Mouse (Mus musculus) hindbrain, embryonic 15.5 days (tissue): ENCODE data around the gene Jpt1. TPM values are rescaled to one million over a fixed set of nuclear protein-coding genes. Genes with fewer than 3 reads are reported as not detected.
"Not testable (repeated sequence)": the region's sequence is repeated elsewhere in the genome, so short reads cannot be mapped to it uniquely, and the experiment has no call there.

Experiments
- ATAC-seq: fragments of 200-750 bp; cut with Nextera tagmentation; 2 replicates; pipeline ENCODE4 v1.8.0; 2017; ENCODE audit warnings: low read depth, moderate number of reproducible peaks, moderate TSS enrichment; ENCODE audit not compliant: low FRiP score
- H3K27ac ChIP-seq: fragments of 300-500 bp; sonication (generic); replicated peaks from 2 replicates; pipeline ENCODE4 v1.5.1; 2015; ENCODE audit warnings: mild to moderate bottlenecking, inconsistent platforms
- H3K27me3 ChIP-seq: fragments of 300-500 bp; sonication (generic); 2 replicates; pipeline ENCODE4 v1.6.1; 2015; ENCODE audit warnings: control low read depth, inconsistent platforms
- H3K36me3 ChIP-seq: fragments of 300-500 bp; sonication (generic); 2 replicates; pipeline ENCODE4 v1.6.1; 2015; ENCODE audit warnings: control low read depth, inconsistent platforms
- H3K4me1 ChIP-seq: fragments of 300-500 bp; sonication (generic); replicated peaks from 2 replicates; pipeline ENCODE4 v1.6.1; 2015; ENCODE audit warnings: control low read depth, inconsistent platforms
- H3K4me2 ChIP-seq: fragments of 300-500 bp; sonication (generic); 2 replicates; pipeline ENCODE4 v1.6.1; 2015; ENCODE audit warnings: moderate library complexity, mild to moderate bottlenecking, inconsistent platforms
- H3K4me3 ChIP-seq: fragments of 300-500 bp; sonication (generic); 2 replicates; pipeline ENCODE4 v1.5.1; 2015; ENCODE audit warnings: mild to moderate bottlenecking, inconsistent platforms
- H3K9ac ChIP-seq: fragments of 300-500 bp; sonication (generic); 2 replicates; pipeline ENCODE4 v1.6.1; 2015; ENCODE audit warnings: inconsistent platforms
- H3K9me3 ChIP-seq: fragments of 300-500 bp; sonication (generic); 2 replicates; pipeline ENCODE4 v1.6.1; 2016; ENCODE audit warnings: control low read depth, inconsistent platforms
- WGBS: fragments of 180-500 bp; shearing (Covaris S2); methylation state at CpG from one replicate; pipeline ENCODE4 v1.1.7; 2015; 5-methylcytosine and 5-hydroxymethylcytosine counted together
- polyA plus RNA-seq: library from polyadenylated mRNA; unstranded; fragments of >200 nt; fragmentation: Nextera tagmentation; extraction: Ambion mirVana; gene quantifications from 2 replicates; pipeline ENCODE4 v1.2.1, GENCODE M21; 2015

Gene Jpt1
- polyA plus RNA-seq, 1 experiment from 2014 or later, result 1,399 TPM

- no peak for ATAC-seq
- Histone ChIP-seq H3K27ac (no peak overlapping the region), H3K27me3 (no peaks in the 10 kb centered on the region), H3K4me2 (no peak overlapping the region), H3K9ac (no peak overlapping the region), H3K4me1 (no peaks in the 10 kb centered on the region), H3K4me3 (no peak overlapping the region), H3K9me3 (no peaks in the 10 kb centered on the region), H3K36me3 (peaks cover 2% of the 10 kb centered on the region; the same call in 1 of the 2 replicates)
- 18% methylated on average over 6 of the region's 6 CpGs for WGBS
Observed at GRCm38 (mm10) chr11:115483726-115484125, 30.5 kb downstream of the Jpt1 start.

- 66% methylated on average over 11 of the region's 11 CpGs for WGBS
- Histone ChIP-seq H3K9me3 (no peaks in the 10 kb centered on the region), H3K4me2 (no peak overlapping the region), H3K27ac (no peak overlapping the region), H3K9ac (no peak overlapping the region), H3K27me3 (no peaks in the 10 kb centered on the region), H3K4me3 (no peak overlapping the region), H3K4me1 (no peaks in the 10 kb centered on the region), H3K36me3 (no peaks in the 10 kb centered on the region)
- ATAC-seq, result no peak
Observed at GRCm38 (mm10) chr11:115483278-115483677, 30.9 kb downstream of the Jpt1 start.

GRCm38 (mm10) chr11:115481553-115482259, 32.5 kb downstream of the Jpt1 start:
- Histone ChIP-seq H3K27ac (no peak overlapping the region), H3K27me3 (no peaks in the 10 kb centered on the region), H3K4me1 (peaks cover 8% of the 10 kb centered on the region), H3K4me3 (no peak overlapping the region), H3K36me3 (no peaks in the 10 kb centered on the region), H3K9ac (no peak overlapping the region), H3K4me2 (no peak overlapping the region), H3K9me3 (no peaks in the 10 kb centered on the region)
- WGBS, result 86% methylated on average over 6 of the region's 6 CpGs
- ATAC-seq, result no peak

- H3K4me3 ChIP-seq, result no peak overlapping the region
- ATAC-seq, result no peak
- no peak overlapping the region for H3K4me2 ChIP-seq
- no peak overlapping the region for H3K9ac ChIP-seq
- 88% methylated on average over 9 of the region's 9 CpGs for WGBS
- H3K9me3 ChIP-seq, result no peaks in the 10 kb centered on the region
- no peaks in the 10 kb centered on the region for H3K27me3 ChIP-seq
- no peak overlapping the region for H3K27ac ChIP-seq
- H3K36me3 ChIP-seq, result no peaks in the 10 kb centered on the region
- H3K4me1 ChIP-seq, result peaks cover 29% of the 10 kb centered on the region
Observed at GRCm38 (mm10) chr11:115478296-115478938, 35.8 kb downstream of the Jpt1 start.

GRCm38 (mm10) chr11:115477388-115477787, 36.8 kb downstream of the Jpt1 start:
- Histone ChIP-seq H3K4me1 (peaks cover 31% of the 10 kb centered on the region), H3K4me2 (peak overlapping the region; percentile 93; the same call in 1 of the 2 replicates), H3K9ac (0 out of 2 replicates have a peak overlapping the region, but pooled peaks have one; percentile 19)
- not testable (repeated sequence) for H3K36me3 ChIP-seq, H3K9me3 ChIP-seq, H3K27ac ChIP-seq, H3K4me3 ChIP-seq, H3K27me3 ChIP-seq, ATAC-seq
- WGBS, result 87% methylated on average over 7 of the region's 7 CpGs

- 86% methylated on average over 4 of the region's 4 CpGs for WGBS
- peak overlapping the region; percentile 19; the same call in 1 of the 2 replicates for H3K9ac ChIP-seq
Observed at GRCm38 (mm10) chr11:115476630-115477029, 37.6 kb downstream of the Jpt1 start.

GRCm38 (mm10) chr11:115475758-115476237, 38.4 kb downstream of the Jpt1 start:
- peak overlapping the region; percentile 81 for H3K9ac ChIP-seq
- H3K4me3 ChIP-seq, result peak overlapping the region; percentile 89
- peaks cover 31% of the 10 kb centered on the region for H3K4me1 ChIP-seq
- H3K27ac ChIP-seq, result peak overlapping the region; percentile 88
- WGBS, result 6% methylated on average over 28 of the region's 28 CpGs
- no peaks in the 10 kb centered on the region for H3K36me3 ChIP-seq
- H3K9me3 ChIP-seq, result no peaks in the 10 kb centered on the region
- no peaks in the 10 kb centered on the region for H3K27me3 ChIP-seq
- peak overlapping the region; percentile 93 for H3K4me2 ChIP-seq
- peak; percentile 66; the same call in 1 of the 2 replicates for ATAC-seq

More at GRCm38 (mm10) chr11:115476630-115477029, 37.6 kb downstream of the Jpt1 start:
- H3K4me1 ChIP-seq, result peaks cover 31% of the 10 kb centered on the region
- H3K4me2 ChIP-seq, result peak overlapping the region; percentile 93
- H3K4me3 ChIP-seq, result peak overlapping the region; percentile 89; the same call in 1 of the 2 replicates
- H3K9me3 ChIP-seq, ATAC-seq, H3K36me3 ChIP-seq, H3K27me3 ChIP-seq, H3K27ac ChIP-seq: not testable (repeated sequence)

GRCm38 (mm10) chr11:115475025-115475757, 39.0 kb downstream of the Jpt1 start, which contains the start of gene Armc7:
Armc7 (plus strand) TSS chr11:115475667.
- no peaks in the 10 kb centered on the region for H3K27me3 ChIP-seq

GRCm38 (mm10) chr11:115473626-115474275, 40.4 kb downstream of the Jpt1 start:
- peaks cover 31% of the 10 kb centered on the region for H3K4me1 ChIP-seq
- peak overlapping the region; percentile 88 for H3K27ac ChIP-seq
- H3K27me3 ChIP-seq, result no peaks in the 10 kb centered on the region
- no peaks in the 10 kb centered on the region for H3K36me3 ChIP-seq
- no peaks in the 10 kb centered on the region for H3K9me3 ChIP-seq
- 20% methylated on average over 15 of the region's 15 CpGs for WGBS
- no peak overlapping the region; the same call in 1 of the 2 replicates for H3K9ac ChIP-seq
- peak overlapping the region; percentile 20; the same call in 1 of the 2 replicates for H3K4me2 ChIP-seq
- H3K4me3 ChIP-seq, result no peak overlapping the region
- ATAC-seq, result no peak

More at GRCm38 (mm10) chr11:115475025-115475757, 39.0 kb downstream of the Jpt1 start, which contains the start of gene Armc7:
- no peaks in the 10 kb centered on the region for H3K9me3 ChIP-seq
- peak within 1 kb of the TSS; percentile 81 for H3K9ac ChIP-seq
- H3K4me1 ChIP-seq, result peaks cover 31% of the 10 kb centered on the region
- H3K4me3 ChIP-seq, result peak within 1 kb of the TSS; percentile 89
- 2% methylated on average over 26 of the region's 26 CpGs for WGBS
- ATAC-seq, result peak; percentile 97
- peak within 1 kb of the TSS; percentile 88 for H3K27ac ChIP-seq
- no peaks in the 10 kb centered on the region for H3K36me3 ChIP-seq
- peak within 1 kb of the TSS; percentile 93 for H3K4me2 ChIP-seq

GRCm38 (mm10) chr11:115472183-115472582, 42.0 kb downstream of the Jpt1 start:
- no peak for ATAC-seq
- 88% methylated on average over 7 of the region's 7 CpGs for WGBS

GRCm38 (mm10) chr11:115467217-115467618, 47.0 kb downstream of the Jpt1 start:
- H3K4me1 ChIP-seq, result no peaks in the 10 kb centered on the region
- H3K27ac ChIP-seq, result no peak overlapping the region
- H3K27me3 ChIP-seq, result no peaks in the 10 kb centered on the region
- 52% methylated on average over 4 of the region's 4 CpGs for WGBS
- no peak for ATAC-seq
- H3K9me3 ChIP-seq, result no peaks in the 10 kb centered on the region
- H3K36me3 ChIP-seq, result no peaks in the 10 kb centered on the region
- no peak overlapping the region for H3K4me2 ChIP-seq
- no peak overlapping the region for H3K9ac ChIP-seq
- no peak overlapping the region for H3K4me3 ChIP-seq

More at GRCm38 (mm10) chr11:115472183-115472582, 42.0 kb downstream of the Jpt1 start:
- Histone ChIP-seq H3K27ac (no peak overlapping the region), H3K4me2 (no peak overlapping the region), H3K4me1 (peaks cover 27% of the 10 kb centered on the region), H3K36me3 (no peaks in the 10 kb centered on the region), H3K9ac (no peak overlapping the region), H3K4me3 (no peak overlapping the region), H3K27me3 (no peaks in the 10 kb centered on the region), H3K9me3 (no peaks in the 10 kb centered on the region)
